Mouse (Mus musculus) gastrocnemius, adult 2 months (tissue): Measurements from ENCODE around the gene 4933402N03Rik. TPM values are rescaled to one million over a fixed set of nuclear protein-coding genes. Genes with fewer than 3 reads are reported as not detected.

Source experiments
- DNase-seq: peaks from one replicate; pipeline ENCODE4 v3.0.0; 2022
- H3K27ac ChIP-seq: fragments of 200-600 bp; 2 replicates; pipeline ENCODE4 v1.8.1; 2022; ENCODE audit warnings: mild to moderate bottlenecking
- H3K4me3 ChIP-seq: fragments of 200-600 bp; 2 replicates; pipeline ENCODE4 v1.8.1; 2022; ENCODE audit warnings: mild to moderate bottlenecking, moderate library complexity
- CTCF ChIP-seq: fragments of 200-600 bp; IDR thresholded peaks from 2 replicates; pipeline ENCODE4 v1.8.1; 2022; ENCODE audit warnings: antibody characterized with exemption, mild to moderate bottlenecking, moderate library complexity
- intact Hi-C: fragments of 180-260 bp; cut with DNase I; formaldehyde crosslinking; loops from one replicate; pipeline ENCODE4 v1.15.1; 2025
- total RNA-seq, 2 experiments: library from RNA; stranded (reverse); gene quantifications; 2 replicates each; pipeline ENCODE4 v1.2.3; 2021

Gene 4933402N03Rik
- total RNA-seq, 2 experiments from 2014 or later: not detected

DNA sequence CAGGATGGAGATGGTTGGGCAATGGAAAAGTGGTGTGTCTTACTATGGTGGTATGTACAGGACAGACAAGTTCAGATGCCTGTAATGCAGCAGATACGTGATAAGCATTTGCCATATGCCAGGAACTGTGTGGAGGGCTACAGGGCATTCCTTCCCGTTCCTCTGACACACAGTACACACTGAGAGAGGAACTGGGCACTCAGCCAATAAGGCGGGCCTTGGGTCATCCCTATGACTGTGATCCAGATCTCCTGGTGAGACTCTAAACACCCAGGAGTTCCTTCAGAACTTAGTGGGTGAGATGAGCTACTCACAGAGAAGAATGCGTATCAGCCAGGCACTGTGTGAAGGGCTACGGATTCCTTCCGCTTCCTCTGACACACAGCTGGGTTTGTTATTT, 32.4 kb downstream of the 4933402N03Rik start:
- DNase-seq: no peak
- TF ChIP-seq CTCF: no peak
- intact Hi-C loops: loop anchor here (5.0 kb wide), 1 partner anchor 769 kb away; no protein-coding TSS in a partner anchor
- no peak overlapping the region for H3K27ac ChIP-seq
- H3K4me3 ChIP-seq: no peak overlapping the region

DNA sequence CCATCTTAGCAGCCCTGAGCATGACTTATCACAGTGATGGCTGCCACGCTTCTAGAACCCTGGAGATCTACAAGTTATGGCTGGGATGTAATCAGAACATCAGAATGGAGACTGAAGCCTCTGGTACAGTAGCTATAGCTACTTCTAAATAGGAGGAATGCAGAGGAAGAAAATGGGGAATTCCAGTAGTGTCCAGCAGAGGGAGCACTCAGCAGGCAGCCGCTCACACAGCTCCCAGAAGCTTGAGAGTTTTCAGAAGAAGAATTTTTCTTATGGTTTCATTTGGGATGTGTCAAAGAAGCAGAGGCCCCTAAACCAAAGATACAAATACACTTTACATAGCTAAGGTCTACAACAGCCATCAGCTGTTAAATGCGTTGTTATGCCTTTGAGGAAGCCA, 33.6 kb downstream of the 4933402N03Rik start:
- TF ChIP-seq CTCF: peak; percentile 76
- intact Hi-C loops: loop anchor here (5.0 kb wide), 1 partner anchor 770 kb away; no protein-coding TSS in a partner anchor
- H3K4me3 ChIP-seq: no peak overlapping the region
- peak; percentile 21 for DNase-seq
- H3K27ac ChIP-seq: no peak overlapping the region

Other genes starting within 250 kb of the 4933402N03Rik start
- gene Htra1, start 210.2 kb downstream of the 4933402N03Rik start, total RNA-seq: 10 to 100 TPM; 23.9 to 32.6 TPM
- gene Dmbt1, start 114.3 kb downstream of the 4933402N03Rik start, total RNA-seq: not detected
- not detected for gene 5430419D17Rik, start 28.1 kb upstream of the 4933402N03Rik start, total RNA-seq
- gene Cuzd1, start 176.0 kb upstream of the 4933402N03Rik start, total RNA-seq: under 1 TPM; 0.38 to 0.86 TPM
- gene Fam24b, start 183.2 kb upstream of the 4933402N03Rik start, total RNA-seq: not detected
- not detected for gene Fam24a, start 187.6 kb upstream of the 4933402N03Rik start, total RNA-seq
- 10 to 100 TPM; 18.5 to 24.0 TPM for gene 2310057M21Rik, start 216.4 kb upstream of the 4933402N03Rik start, total RNA-seq
- gene Pstk, start 224.8 kb upstream of the 4933402N03Rik start, total RNA-seq: 10 to 100 TPM; 33.4 to 43.4 TPM